Mouse (Mus musculus): Measurements from ENCODE around the gene Rnf114.

- TF ChIP-seq CTCF (IDR thresholded peaks at IDR 0.05), result no peak
- peak; percentile 25; the same call in 1 of the 2 replicates for TF ChIP-seq EP300 (IDR thresholded peaks at IDR 0.05)
Measured at GRCm38 (mm10) chr2:167502554-167503252, 10.3 kb downstream of the Rnf114 start.

Measured in lung, postnatal 0 days (tissue).